Mouse (Mus musculus): ENCODE data around the gene Shank1. TPM values are rescaled to one million over a fixed set of nuclear protein-coding genes. Genes with fewer than 3 reads are reported as not detected.

Gene Shank1
- total RNA-seq, 2 experiments from 2014 or later, result 0.25 to 0.36 TPM

- peak; percentile 96 for DNase-seq (ENCODE audit: low spot score)
Measured at GRCm38 (mm10) chr7:44304775-44305641, 5.0 kb upstream of the Shank1 start.

GRCm38 (mm10) chr7:44305686-44306085 is 4.4 kb upstream of the Shank1 start:
- no peak for DNase-seq (ENCODE audit: low spot score)

- DNase-seq (ENCODE audit: low spot score), result no peak
Measured at GRCm38 (mm10) chr7:44306516-44307240, 3.4 kb upstream of the Shank1 start, which contains the start of gene Clec11a. Gene Clec11a (minus strand): TSS chr7:44306902.

GRCm38 (mm10) chr7:44307261-44308020 is 2.6 kb upstream of the Shank1 start:
- DNase-seq (ENCODE audit: low spot score), result no peak

- no peak for DNase-seq (ENCODE audit: low spot score)
Measured at GRCm38 (mm10) chr7:44310285-44310877, 328 bp downstream of the Shank1 start.

DNA sequence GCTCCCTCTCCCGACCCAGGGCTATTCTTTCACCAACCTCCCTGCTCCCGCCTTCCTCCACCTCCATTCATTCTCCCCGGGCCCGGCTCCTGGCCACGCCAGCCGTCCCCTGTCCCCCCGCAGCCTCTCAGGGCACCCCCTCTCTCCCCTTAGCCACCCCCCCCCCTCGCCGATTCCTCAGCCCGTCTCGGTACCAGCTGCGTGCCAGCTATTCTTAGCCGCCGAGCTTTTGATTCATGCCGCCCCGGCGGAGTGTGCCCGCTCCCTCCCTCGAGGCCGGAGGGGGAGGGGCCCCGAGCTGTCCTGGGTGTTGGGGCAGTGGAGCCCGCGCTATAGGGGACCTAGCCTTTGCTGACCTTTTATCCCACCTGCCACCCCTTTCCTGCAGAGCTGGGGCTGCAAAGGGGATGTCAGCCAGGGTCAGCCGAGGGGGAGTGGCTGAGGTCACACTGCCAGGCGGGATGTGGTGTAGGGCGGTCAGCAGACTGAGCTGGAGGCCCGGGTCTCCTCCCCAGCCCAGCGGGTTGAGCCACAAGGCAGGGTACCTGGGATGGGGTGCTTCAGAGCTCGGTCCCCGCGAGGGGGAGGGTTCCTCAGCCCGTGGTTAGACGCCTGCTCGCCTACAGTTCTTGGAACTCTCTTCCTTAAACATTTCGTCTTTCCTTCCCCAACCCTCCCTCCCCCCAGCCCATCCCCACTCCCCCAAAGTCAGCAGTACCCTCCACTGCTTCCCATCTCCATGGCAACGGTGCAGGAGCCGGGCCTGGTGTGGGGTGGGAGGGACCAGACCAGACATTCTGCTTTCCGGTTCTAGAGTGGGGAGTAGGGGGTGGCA is 1.0 kb downstream of the Shank1 start:
- peak; percentile 26 for DNase-seq (ENCODE audit: low spot score)

DNA sequence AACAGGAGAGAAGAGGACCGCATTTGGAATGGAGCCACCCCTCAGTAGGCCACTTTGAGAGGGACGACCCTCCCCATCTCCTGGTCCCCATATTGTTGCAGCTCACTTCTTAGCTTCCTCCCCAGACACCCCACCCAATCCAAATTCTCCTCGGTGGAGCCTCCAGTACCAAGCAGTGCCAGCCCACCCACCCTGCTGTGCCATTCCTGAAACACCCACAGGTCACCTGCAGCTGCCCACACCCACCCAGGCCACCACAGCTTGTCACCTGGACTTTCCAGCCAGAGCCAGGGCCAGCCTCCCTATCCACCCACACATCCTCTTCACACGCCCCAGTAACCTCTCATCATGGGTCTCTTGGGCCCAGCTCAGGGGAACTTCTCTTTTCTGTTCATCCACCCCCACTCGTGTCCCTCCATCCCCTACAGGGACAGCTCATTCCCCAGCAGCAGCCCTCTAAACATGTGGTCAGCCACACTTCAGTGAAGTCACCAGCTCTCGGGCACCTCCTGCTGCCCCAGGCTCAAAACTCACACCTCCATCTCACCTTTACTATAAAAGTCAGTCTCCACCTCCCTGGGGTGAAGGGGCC is 1.8 kb downstream of the Shank1 start:
- no peak for DNase-seq (ENCODE audit: low spot score)

GRCm38 (mm10) chr7:44312484-44312883 is 2.4 kb downstream of the Shank1 start:
- DNase-seq (ENCODE audit: low spot score), result no peak

- DNase-seq (ENCODE audit: low spot score), result no peak
Measured at GRCm38 (mm10) chr7:44317913-44318312, 7.9 kb downstream of the Shank1 start.

DNA sequence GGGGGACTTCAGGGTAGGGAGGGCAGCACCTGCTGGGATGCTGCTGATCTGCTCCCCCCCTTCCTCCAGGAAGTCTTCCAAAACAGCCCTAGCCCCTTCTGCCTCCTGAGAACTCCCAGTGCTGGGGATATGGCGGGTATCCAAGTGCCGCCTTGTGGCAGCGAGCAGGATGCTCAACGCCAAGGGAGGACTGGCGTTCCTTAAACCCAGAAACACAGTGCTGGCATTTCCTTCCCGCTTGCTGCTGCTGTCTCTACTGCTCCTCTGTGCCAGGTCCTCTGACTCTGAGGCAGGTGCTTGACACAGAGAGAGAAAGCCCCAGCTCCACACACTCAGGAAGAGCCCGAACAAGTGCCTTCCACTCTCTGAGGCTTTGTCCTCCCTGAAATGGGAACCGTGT is 10.8 kb downstream of the Shank1 start:
- DNase-seq (ENCODE audit: low spot score), result no peak

DNA sequence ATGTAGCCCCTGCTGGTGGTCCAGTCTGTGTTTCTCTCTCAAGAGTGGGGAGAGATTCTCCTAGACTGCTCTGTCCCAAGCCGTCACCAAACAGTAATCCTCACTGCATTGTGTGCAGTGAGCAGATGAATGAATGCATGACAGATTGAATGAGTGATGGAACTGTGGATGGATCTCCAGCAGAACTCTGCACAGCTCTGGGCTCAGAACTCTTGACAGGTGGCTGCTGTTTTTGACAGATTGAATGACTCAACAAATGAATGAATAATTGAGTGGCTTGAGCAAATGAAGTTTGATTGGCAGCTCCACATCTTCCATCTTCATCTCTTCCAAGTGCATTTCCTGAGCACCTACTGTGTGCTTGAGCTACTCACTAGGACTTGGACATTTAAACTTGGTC is 12.2 kb downstream of the Shank1 start:
- DNase-seq (ENCODE audit: low spot score), result no peak

DNA sequence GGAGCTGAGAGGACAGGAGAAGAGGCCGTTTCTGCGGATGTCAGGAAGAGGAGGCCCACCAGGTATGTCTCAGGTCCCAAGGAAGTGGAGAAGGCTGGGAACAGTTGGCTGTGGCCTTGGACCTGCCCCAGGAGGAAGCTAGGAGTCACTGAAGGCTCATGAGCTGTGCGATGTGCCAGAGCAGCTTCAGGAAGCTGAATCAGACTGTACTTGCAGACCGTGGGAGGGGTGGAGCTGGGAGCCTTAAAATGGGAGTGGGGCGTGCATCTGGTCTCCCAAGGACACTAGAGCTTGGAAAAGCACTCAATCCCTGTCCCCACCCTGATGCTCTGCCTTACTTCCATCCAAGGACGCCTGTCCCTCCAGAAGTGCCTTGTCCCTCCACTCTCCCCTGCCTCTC is 16.6 kb downstream of the Shank1 start:
- no peak for DNase-seq (ENCODE audit: low spot score)

- no peak for DNase-seq (ENCODE audit: low spot score)
Measured at GRCm38 (mm10) chr7:44332336-44332735, 22.3 kb downstream of the Shank1 start.

DNA sequence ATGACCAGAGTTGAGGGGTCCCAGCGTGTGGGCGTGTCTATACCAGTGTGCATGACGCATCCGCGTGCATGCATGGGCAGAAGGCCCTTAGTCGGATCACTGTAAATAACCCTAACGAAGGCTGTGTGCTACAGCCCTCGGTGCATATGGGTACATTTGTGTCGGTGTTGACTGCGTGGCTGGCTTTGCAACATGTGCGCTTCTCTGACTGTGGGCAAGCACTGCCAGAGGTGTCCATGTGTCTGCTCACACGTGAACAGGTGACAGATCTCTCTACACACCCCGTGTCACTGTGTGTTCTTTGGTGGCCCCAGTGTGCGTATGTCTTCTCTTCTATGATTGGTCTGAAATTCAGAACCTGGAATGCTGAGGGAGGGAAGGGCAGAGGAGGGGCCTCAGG is 24.1 kb downstream of the Shank1 start:
- DNase-seq (ENCODE audit: low spot score), result no peak

DNA sequence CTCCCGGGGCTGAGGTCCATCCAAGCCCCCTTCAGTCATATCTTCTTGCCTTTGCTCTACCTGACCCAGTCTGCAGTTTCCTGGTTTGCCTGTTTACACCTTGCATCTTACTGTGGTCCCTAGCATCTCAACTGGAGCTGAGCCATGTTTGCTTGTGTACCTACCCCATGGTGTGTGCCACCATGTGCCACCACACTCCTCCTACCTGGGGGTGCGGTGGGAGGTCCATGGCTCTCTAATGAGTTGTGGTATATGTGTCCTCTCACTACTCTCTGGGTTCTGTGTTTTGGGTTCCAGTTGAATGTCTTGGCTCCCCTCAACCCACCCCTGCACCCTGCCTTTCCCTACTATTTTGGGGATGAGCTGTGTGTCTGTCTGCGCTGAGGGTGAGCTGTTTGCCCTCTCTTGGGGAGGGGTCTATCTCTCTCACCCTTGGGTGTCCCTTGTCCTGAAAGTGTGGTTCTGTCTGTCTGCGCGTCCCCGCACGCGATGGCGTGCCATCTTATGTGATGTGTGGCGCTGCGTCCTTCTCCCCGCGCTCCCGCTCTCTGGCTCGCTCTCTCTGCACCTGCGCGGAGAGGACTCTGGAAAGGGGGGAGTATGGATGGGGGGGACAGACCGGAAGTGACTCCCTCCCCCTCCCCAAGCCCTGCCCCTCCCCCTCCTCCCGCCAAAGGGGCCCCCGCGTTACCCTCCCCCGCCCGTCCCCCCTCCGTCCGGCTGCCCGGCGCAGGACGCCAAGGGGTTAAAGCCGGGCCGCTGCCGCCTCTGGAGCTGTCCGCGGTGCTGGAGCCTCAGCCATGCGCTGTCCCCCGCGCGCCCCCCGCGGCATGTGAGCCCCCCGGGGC is 25.2 kb downstream of the Shank1 start:
- DNase-seq (ENCODE audit: low spot score), result no peak

GRCm38 (mm10) chr7:44336046-44337021 is 26.3 kb downstream of the Shank1 start:
- no peak for DNase-seq (ENCODE audit: low spot score)

GRCm38 (mm10) chr7:44337121-44337849 is 27.2 kb downstream of the Shank1 start:
- no peak for DNase-seq (ENCODE audit: low spot score)

Measured in gastrocnemius, adult 18-20 months (tissue).